Mouse (Mus musculus): ENCODE results near the gene Hlcs. TPM values are rescaled to one million over a fixed set of nuclear protein-coding genes. Genes with fewer than 3 reads are reported as not detected.

Gene Hlcs
- total and polyA plus RNA-seq, 2 experiments from 2014 or later = 5.8 to 6.8 TPM

GRCm38 (mm10) chr16:94122347-94122746 lies 191.0 kb downstream of the Hlcs start:
- Histone ChIP-seq H3K36me3 (ENCODE audit: insufficient read depth) (no peaks in the 10 kb centered on the region), H3K27me3 (ENCODE audit: insufficient read depth, low read length) (peaks cover 12% of the 10 kb centered on the region; the same call in 1 of the 2 replicates), H3K27ac (ENCODE audit: low read depth, low read length) (no peak overlapping the region), H3K4me1 (ENCODE audit: insufficient read depth) (peaks cover 12% of the 10 kb centered on the region; the same call in 1 of the 2 replicates), H3K4me3 (ENCODE audit: low read depth, low read length) (no peak overlapping the region), H3K9ac (no peak overlapping the region), H3K4me2 (ENCODE audit: low read depth) (no peak overlapping the region), H3K9me3 (ENCODE audit: low read length) (no peaks in the 10 kb centered on the region)
- ATAC-seq = no peak
- WGBS = 86% methylated on average over 3 of the region's 3 CpGs
- TF ChIP-seq CTCF (IDR thresholded peaks at IDR 0.05; ENCODE audit: low read depth) = no peak
- no peak for DNase-seq

- Histone ChIP-seq H3K4me1 (ENCODE audit: insufficient read depth) (no peaks in the 10 kb centered on the region), H3K9me3 (ENCODE audit: low read length) (no peaks in the 10 kb centered on the region), H3K27ac (ENCODE audit: low read depth, low read length) (no peak overlapping the region), H3K4me2 (ENCODE audit: low read depth) (no peak overlapping the region), H3K9ac (no peak overlapping the region), H3K27me3 (ENCODE audit: insufficient read depth, low read length) (no peaks in the 10 kb centered on the region; the same call in 1 of the 2 replicates), H3K4me3 (ENCODE audit: low read depth, low read length) (no peak overlapping the region), H3K36me3 (ENCODE audit: insufficient read depth) (no peaks in the 10 kb centered on the region)
- WGBS = 100% methylated on average over 1 of the region's 1 CpGs
- no peak for ATAC-seq
- DNase-seq = no peak
- TF ChIP-seq CTCF (IDR thresholded peaks at IDR 0.05; ENCODE audit: low read depth) = no peak
These were observed 195.0 kb downstream of the Hlcs start for GRCm38 (mm10) chr16:94118394-94118793.

DNA sequence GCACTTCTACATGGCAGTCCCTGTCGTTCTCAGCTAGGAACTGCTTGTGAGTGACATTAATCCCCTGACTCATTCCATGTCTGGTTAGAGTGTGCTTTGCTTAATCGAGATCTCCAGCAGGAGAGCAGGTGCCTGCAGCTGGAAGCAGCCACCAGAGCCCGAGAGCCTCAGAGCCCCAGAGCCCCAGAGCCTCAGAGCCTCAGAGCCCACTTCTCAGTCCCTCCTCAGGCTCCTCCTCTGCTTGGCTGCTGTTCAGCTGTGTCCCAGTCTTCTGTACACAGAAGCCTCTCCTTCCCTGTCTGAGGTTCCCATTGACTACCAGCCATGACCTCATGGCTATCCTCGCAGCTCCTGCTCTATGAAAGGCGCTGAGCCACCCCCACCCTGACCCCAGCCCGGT lies 196.0 kb downstream of the Hlcs start:
- Histone ChIP-seq H3K4me3 (ENCODE audit: low read depth, low read length) (no peak overlapping the region), H3K27me3 (ENCODE audit: insufficient read depth, low read length) (no peaks in the 10 kb centered on the region; the same call in 1 of the 2 replicates), H3K9me3 (ENCODE audit: low read length) (no peaks in the 10 kb centered on the region), H3K36me3 (ENCODE audit: insufficient read depth) (no peaks in the 10 kb centered on the region), H3K4me2 (ENCODE audit: low read depth) (no peak overlapping the region), H3K4me1 (ENCODE audit: insufficient read depth) (no peaks in the 10 kb centered on the region), H3K9ac (no peak overlapping the region), H3K27ac (ENCODE audit: low read depth, low read length) (no peak overlapping the region)
- ATAC-seq (peak; percentile 16; the same call in 1 of the 2 replicates), DNase-seq (no peak)
- 42% methylated on average over 6 of the region's 6 CpGs for WGBS
- TF ChIP-seq CTCF (IDR thresholded peaks at IDR 0.05; ENCODE audit: low read depth) = no peak

DNA sequence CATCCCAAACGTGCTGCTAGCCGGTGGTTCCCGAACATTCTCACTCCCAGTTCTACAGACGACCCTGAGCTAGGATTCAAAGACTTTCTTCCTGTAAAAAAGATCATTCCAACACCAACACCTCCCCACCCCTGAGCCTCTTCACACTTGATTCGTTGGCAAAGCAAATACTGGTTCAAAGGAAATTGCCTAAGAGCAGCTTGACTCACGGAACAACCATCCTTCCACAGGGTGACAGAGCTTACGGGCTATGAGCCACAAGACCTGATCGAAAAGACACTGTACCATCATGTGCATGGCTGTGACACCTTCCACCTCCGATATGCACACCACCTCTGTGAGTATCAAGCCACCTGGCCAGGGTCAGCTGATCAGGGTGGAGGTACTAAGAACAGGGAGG lies 198.7 kb downstream of the Hlcs start:
- no peak overlapping the region for H3K4me2 ChIP-seq (ENCODE audit: low read depth)
- no peaks in the 10 kb centered on the region; the same call in 1 of the 2 replicates for H3K27me3 ChIP-seq (ENCODE audit: insufficient read depth, low read length)
- no peak overlapping the region for H3K4me3 ChIP-seq (ENCODE audit: low read depth, low read length)
- H3K36me3 ChIP-seq (ENCODE audit: insufficient read depth) = no peaks in the 10 kb centered on the region
- TF ChIP-seq CTCF (IDR thresholded peaks at IDR 0.05; ENCODE audit: low read depth) = no peak
- H3K9ac ChIP-seq = no peak overlapping the region
- WGBS = 79% methylated on average over 9 of the region's 9 CpGs
- no peak overlapping the region for H3K27ac ChIP-seq (ENCODE audit: low read depth, low read length)
- H3K4me1 ChIP-seq (ENCODE audit: insufficient read depth) = no peaks in the 10 kb centered on the region
- no peak for ATAC-seq
- no peaks in the 10 kb centered on the region for H3K9me3 ChIP-seq (ENCODE audit: low read length)
- no peak for DNase-seq

DNA sequence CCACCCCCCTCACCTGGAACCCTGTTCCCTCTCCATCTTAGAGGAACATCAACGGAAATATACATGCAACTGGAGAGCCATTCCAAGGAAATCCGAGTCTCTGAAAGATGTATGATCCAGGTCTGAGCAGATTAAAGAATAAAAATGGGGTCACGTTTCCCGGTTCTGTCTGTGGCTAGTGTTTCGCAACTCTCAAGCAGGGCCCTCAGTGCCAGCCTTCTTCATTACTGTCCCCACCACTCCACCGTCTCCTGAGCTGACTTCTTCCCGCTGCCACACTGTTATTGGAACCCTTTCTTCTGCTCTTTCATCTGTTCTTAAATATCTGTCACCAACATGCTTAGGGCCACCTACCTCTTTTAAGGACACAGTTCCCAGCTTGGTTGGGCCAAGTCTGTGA lies 200.2 kb downstream of the Hlcs start:
- 84% methylated on average over 7 of the region's 7 CpGs for WGBS
- Histone ChIP-seq H3K4me1 (ENCODE audit: insufficient read depth) (no peaks in the 10 kb centered on the region), H3K4me3 (ENCODE audit: low read depth, low read length) (no peak overlapping the region), H3K27me3 (ENCODE audit: insufficient read depth, low read length) (no peaks in the 10 kb centered on the region), H3K4me2 (ENCODE audit: low read depth) (no peak overlapping the region), H3K27ac (ENCODE audit: low read depth, low read length) (no peak overlapping the region), H3K9me3 (ENCODE audit: low read length) (no peaks in the 10 kb centered on the region), H3K36me3 (ENCODE audit: insufficient read depth) (no peaks in the 10 kb centered on the region), H3K9ac (no peak overlapping the region)
- no peak for ATAC-seq
- DNase-seq = no peak
- no peak for TF ChIP-seq CTCF (IDR thresholded peaks at IDR 0.05; ENCODE audit: low read depth)

DNA sequence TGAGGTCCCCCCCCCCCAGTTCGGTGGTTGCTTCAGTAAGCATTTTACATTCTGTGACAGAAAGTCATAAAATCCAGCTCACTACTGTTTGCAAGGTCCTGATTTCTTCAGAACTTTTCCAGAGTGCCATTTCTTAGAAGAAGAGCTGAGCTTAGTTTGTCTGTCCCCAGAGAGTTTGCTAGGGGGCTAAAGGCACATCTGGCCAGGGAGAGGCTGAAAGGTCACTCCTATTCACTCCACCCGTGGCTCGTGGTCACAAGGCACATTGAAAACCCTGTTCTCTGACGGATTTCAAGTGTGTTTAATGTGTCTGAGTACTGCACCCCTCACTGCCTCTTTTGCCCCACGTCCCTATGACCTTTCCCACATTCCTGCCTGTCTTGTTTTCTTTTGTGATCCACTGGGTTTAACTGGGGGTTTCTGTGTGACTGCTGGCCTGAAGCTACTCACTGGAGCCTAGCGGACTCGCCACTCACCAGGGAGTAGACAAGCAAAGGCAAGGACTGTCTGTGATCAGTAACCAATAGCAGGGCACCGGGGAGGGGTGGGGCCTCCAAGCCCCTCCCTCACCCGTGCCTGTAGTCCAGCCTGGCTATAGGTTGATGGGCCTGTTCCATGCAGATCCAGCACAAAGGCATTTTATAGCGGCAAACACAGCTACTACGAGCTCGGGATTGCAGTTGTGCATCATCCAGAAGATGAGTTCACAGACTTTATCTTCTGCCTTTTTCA lies 215.5 kb downstream of the Hlcs start:
- Histone ChIP-seq H3K4me1 (ENCODE audit: insufficient read depth) (no peaks in the 10 kb centered on the region), H3K9ac (no peak overlapping the region), H3K36me3 (ENCODE audit: insufficient read depth) (no peaks in the 10 kb centered on the region), H3K4me2 (ENCODE audit: low read depth) (no peak overlapping the region), H3K9me3 (ENCODE audit: low read length) (no peaks in the 10 kb centered on the region), H3K4me3 (ENCODE audit: low read depth, low read length) (no peak overlapping the region), H3K27me3 (ENCODE audit: insufficient read depth, low read length) (peaks cover 53% of the 10 kb centered on the region), H3K27ac (ENCODE audit: low read depth, low read length) (no peak overlapping the region)
- TF ChIP-seq CTCF (IDR thresholded peaks at IDR 0.05; ENCODE audit: low read depth) = no peak
- DNase-seq (no peak), ATAC-seq (no peak)
- 8% methylated on average over 12 of the region's 12 CpGs for WGBS

DNA sequence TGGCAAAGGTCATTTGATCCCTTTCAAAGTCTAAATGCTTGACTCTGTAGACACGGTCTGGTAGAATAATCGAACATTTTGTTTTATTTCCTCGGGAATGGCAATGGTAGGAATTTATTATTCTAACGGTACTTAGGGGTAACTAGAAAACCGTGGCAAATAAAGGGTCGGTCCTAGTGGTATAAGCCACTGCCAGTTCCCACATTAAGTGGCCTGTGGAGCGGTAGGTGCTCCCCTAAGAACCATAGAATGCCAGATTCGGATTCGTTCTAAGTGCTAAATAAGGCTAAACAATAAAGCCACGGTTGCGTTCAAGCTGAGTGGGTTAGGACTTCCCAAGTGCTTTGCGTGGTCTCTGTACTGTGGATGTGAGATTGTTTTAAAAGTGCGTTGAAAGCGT lies 216.9 kb downstream of the Hlcs start:
- H3K4me2 ChIP-seq (ENCODE audit: low read depth) = no peak overlapping the region
- no peak overlapping the region for H3K9ac ChIP-seq
- H3K9me3 ChIP-seq (ENCODE audit: low read length) = no peaks in the 10 kb centered on the region
- H3K27me3 ChIP-seq (ENCODE audit: insufficient read depth, low read length) = peaks cover 66% of the 10 kb centered on the region
- no peak overlapping the region for H3K27ac ChIP-seq (ENCODE audit: low read depth, low read length)
- no peak overlapping the region for H3K4me3 ChIP-seq (ENCODE audit: low read depth, low read length)
- no peak for TF ChIP-seq CTCF (IDR thresholded peaks at IDR 0.05; ENCODE audit: low read depth)
- DNase-seq (peak; percentile 74), ATAC-seq (no peak)
- WGBS = 3% methylated on average over 14 of the region's 14 CpGs
- no peaks in the 10 kb centered on the region for H3K36me3 ChIP-seq (ENCODE audit: insufficient read depth)
- H3K4me1 ChIP-seq (ENCODE audit: insufficient read depth) = no peaks in the 10 kb centered on the region
